Mouse (Mus musculus) embryonic stem cell, embryonic (primary cell): ENCODE measurements at regions not wholly inside any gene's neighbourhood (a gene's known extent, or its start where the extent isn't known, plus 50 kb on each side); places are given as distances from the start of the nearest gene placed in this dataset.

ENCODE experiments used
- CTCF ChIA-PET, 4 experiments: fragments of 300-600 bp in 2 of 4; fragments of 350-600 bp in 2 of 4; sonication (Branson Sonifier 250); formaldehyde crosslinking; loops; one replicate each; lab custom pipeline; 2022; ENCODE audit warnings: inconsistent platforms in 2 of 4; lab: Charles Lee
- POLR2A ChIA-PET, 4 experiments: fragments of 300-600 bp in 2 of 4; fragments of 350-600 bp in 2 of 4; sonication (Branson Sonifier 250); formaldehyde crosslinking; loops; one replicate each; lab custom pipeline; 2022; ENCODE audit warnings: antibody characterized with exemption in 4 of 4, inconsistent platforms in 1 of 4; lab: Charles Lee

GRCm38 (mm10) chr5:149338016-149338696, 73.4 kb upstream of the Medag start:
- ChIA-PET POLR2A (interaction anchor here in 1 of 4 experiments (0.7 kb wide), 1 partner anchor 1156 kb away, joined by 4 read pairs; no protein-coding TSS in a partner anchor), CTCF (interaction anchor here in 3 of 4 experiments (0.6 to 1.1 kb wide), 4 partner anchors 15 to 459 kb away, joined by 3 to 4 read pairs (median 3); no protein-coding TSS in a partner anchor)

GRCm38 (mm10) chr5:149338697-149339078, 72.9 kb upstream of the Medag start:
- POLR2A ChIA-PET: no interaction called here
- CTCF ChIA-PET: interaction anchor here in 1 of 4 experiments (1.1 kb wide), 1 partner anchor 14 kb away, joined by 4 read pairs; no protein-coding TSS in a partner anchor

GRCm38 (mm10) chr5:149340361-149340760, 71.2 kb upstream of the Medag start:
- POLR2A ChIA-PET: no interaction called here
- CTCF ChIA-PET: no interaction called here

- CTCF ChIA-PET: interaction anchor here in 2 of 4 experiments (0.6 to 1.2 kb wide), 2 partner anchors 64 to 647 kb away, joined by 3 read pairs; no protein-coding TSS in a partner anchor
- POLR2A ChIA-PET: interaction anchor here in 1 of 4 experiments (0.7 kb wide), 1 partner anchor 12 kb away, joined by 3 read pairs; no protein-coding TSS in a partner anchor
Observed at GRCm38 (mm10) chr5:149341461-149341860, 70.1 kb upstream of the Medag start.

- ChIA-PET CTCF (interaction anchor here (0.6 to 1.7 kb wide), 6 partner anchors 8 to 82 kb away, joined by 3 to 6 read pairs (median 4); no protein-coding TSS in a partner anchor), POLR2A (interaction anchor here in 3 of 4 experiments (0.6 to 2.8 kb wide), 6 partner anchors 9 to 906 kb away, joined by 3 to 11 read pairs (median 4); no protein-coding TSS in a partner anchor)
Observed at GRCm38 (mm10) chr5:149343610-149344527, 67.7 kb upstream of the Medag start.

- ChIA-PET POLR2A (interaction anchor here in 2 of 4 experiments (0.7 to 2.8 kb wide), 3 partner anchors 9 to 22 kb away, joined by 4 to 11 read pairs (median 5); no protein-coding TSS in a partner anchor), CTCF (interaction anchor here in 3 of 4 experiments (1.1 to 1.7 kb wide), 3 partner anchors 9 to 31 kb away, joined by 3 to 6 read pairs (median 5); no protein-coding TSS in a partner anchor)
Observed at GRCm38 (mm10) chr5:149344528-149344855, 67.1 kb upstream of the Medag start.

GRCm38 (mm10) chr5:149345161-149345560, 66.4 kb upstream of the Medag start:
- ChIA-PET POLR2A (interaction anchor here in 1 of 4 experiments (0.9 to 1.3 kb wide), 3 partner anchors 9 to 290 kb away, joined by 3 to 4 read pairs (median 4); no protein-coding TSS in a partner anchor), CTCF (interaction anchor here in 2 of 4 experiments (0.5 to 1.7 kb wide), 3 partner anchors 9 to 61 kb away, joined by 3 to 6 read pairs (median 3); no protein-coding TSS in a partner anchor)

GRCm38 (mm10) chr5:149349685-149350084, 61.9 kb upstream of the Medag start:
- POLR2A ChIA-PET: interaction anchor here in 3 of 4 experiments (0.6 to 1.1 kb wide), 3 partner anchors 13 to 71 kb away, joined by 3 to 4 read pairs (median 3); no protein-coding TSS in a partner anchor
- CTCF ChIA-PET: interaction anchor here in 2 of 4 experiments (0.7 to 1.5 kb wide), 4 partner anchors 13 to 250 kb away, joined by 3 to 4 read pairs (median 3); no protein-coding TSS in a partner anchor

GRCm38 (mm10) chr5:149353039-149353655, 58.4 kb upstream of the Medag start:
- ChIA-PET POLR2A (interaction anchor here (0.6 to 2.6 kb wide), 20 partner anchors 9 to 300 kb away, joined by 3 to 12 read pairs (median 4); partner anchors contain the start of genes Hmgb1 (in 1 of the 4) and Uspl1 (in 1 of the 4)), CTCF (interaction anchor here in 3 of 4 experiments (0.6 to 3.5 kb wide), 9 partner anchors 9 to 560 kb away, joined by 3 to 14 read pairs (median 4); no protein-coding TSS in a partner anchor)

- POLR2A ChIA-PET: interaction anchor here in 1 of 4 experiments (1.1 to 2.6 kb wide), 4 partner anchors 10 to 28 kb away, joined by 5 to 12 read pairs (median 10); no protein-coding TSS in a partner anchor
Observed at GRCm38 (mm10) chr5:149354448-149355115, 57.0 kb upstream of the Medag start.

GRCm38 (mm10) chr5:149355131-149355530, 56.4 kb upstream of the Medag start:
- ChIA-PET CTCF (interaction anchor here in 1 of 4 experiments (3.0 to 3.5 kb wide), 2 partner anchors 8 to 21 kb away, joined by 11 to 14 read pairs; no protein-coding TSS in a partner anchor), POLR2A (interaction anchor here in 1 of 4 experiments (2.3 kb wide), 1 partner anchor 9 kb away, joined by 8 read pairs; no protein-coding TSS in a partner anchor)

More at GRCm38 (mm10) chr5:149354448-149355115, 57.0 kb upstream of the Medag start:
- CTCF ChIA-PET: interaction anchor here in 2 of 4 experiments (1.1 to 3.5 kb wide), 3 partner anchors 9 to 21 kb away, joined by 4 to 14 read pairs (median 11); no protein-coding TSS in a partner anchor

- ChIA-PET CTCF (interaction anchor here (0.6 to 2.3 kb wide), 7 partner anchors 18 to 596 kb away, joined by 3 to 11 read pairs (median 3); no protein-coding TSS in a partner anchor), POLR2A (no interaction called here)
Observed at GRCm38 (mm10) chr5:149356970-149357369, 54.6 kb upstream of the Medag start.
